Mouse (Mus musculus): ENCODE measurements around the gene Bag3. TPM values are rescaled to one million over a fixed set of nuclear protein-coding genes. Genes with fewer than 3 reads are reported as not detected.

The Bag3 gene
- polyA plus RNA-seq (2012; rRNA removed; ENCODE audit: low replicate concordance), result 39.9 and 44.7 TPM in 2 replicates

DNA sequence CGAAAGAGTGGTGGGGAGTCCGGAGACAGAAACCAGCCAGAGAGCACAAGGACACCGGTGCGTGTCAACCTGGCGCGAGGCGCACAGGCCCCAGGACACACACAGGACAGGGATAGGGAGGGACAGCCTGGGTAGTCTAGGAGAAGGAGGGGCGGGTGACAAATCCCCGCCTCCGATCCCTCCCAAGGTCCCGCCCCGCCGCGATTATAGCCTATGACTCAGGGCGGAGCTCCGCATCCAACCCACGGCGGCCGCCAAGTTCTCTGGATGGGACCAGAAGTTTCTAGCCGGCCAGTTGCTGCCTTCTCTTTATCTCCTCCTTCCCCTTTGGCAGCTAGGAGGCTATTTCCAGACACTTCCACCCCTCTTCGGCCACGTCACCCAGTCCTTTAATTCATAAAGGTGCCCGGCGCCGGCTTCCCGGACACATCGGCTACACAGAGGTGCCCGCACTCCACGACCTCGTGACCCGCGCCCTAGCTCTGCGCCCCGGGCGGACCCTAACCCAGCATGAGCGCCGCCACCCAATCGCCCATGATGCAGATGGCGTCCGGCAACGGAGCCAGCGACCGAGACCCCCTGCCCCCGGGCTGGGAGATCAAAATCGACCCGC is at the start of gene Bag3:
Bag3 (plus strand) TSS at position 268 of the 613 bp plus-strand sequence.

Other genes starting within 250 kb of the Bag3 start
- 40.7 and 94.6 TPM in 2 replicates for gene BC017158, start 225.4 kb upstream of the Bag3 start, polyA plus RNA-seq (2012; rRNA removed; ENCODE audit: low replicate concordance)
- gene Rgs10, start 104.9 kb upstream of the Bag3 start, polyA plus RNA-seq (2012; rRNA removed; ENCODE audit: low replicate concordance), result 10.6 and 13.6 TPM in 2 replicates
- gene Tial1, start 61.9 kb upstream of the Bag3 start, polyA plus RNA-seq (2012; rRNA removed; ENCODE audit: low replicate concordance), result 32.7 and 41.5 TPM in 2 replicates
- 6.7 and 8.3 TPM in 2 replicates for gene Inpp5f, start 87.7 kb downstream of the Bag3 start, polyA plus RNA-seq (2012; rRNA removed; ENCODE audit: low replicate concordance)
- 21.7 and 46.6 TPM in 2 replicates for gene Mcmbp, start 216.9 kb downstream of the Bag3 start, polyA plus RNA-seq (2012; rRNA removed; ENCODE audit: low replicate concordance)
- gene Sec23ip, start 221.3 kb downstream of the Bag3 start, polyA plus RNA-seq (2012; rRNA removed; ENCODE audit: low replicate concordance), result 30.2 and 43.7 TPM in 2 replicates